Mouse (Mus musculus) lung, embryonic 16.5 days (tissue): Measurements from ENCODE around the gene Tle4. TPM values are rescaled to one million over a fixed set of nuclear protein-coding genes. Genes with fewer than 3 reads are reported as not detected.

Experiments used
- ATAC-seq: fragments of 200-750 bp; cut with Nextera tagmentation; 2 replicates; pipeline ENCODE4 v1.8.0; 2017; ENCODE audit warnings: low read depth, mild to moderate bottlenecking, moderate library complexity
- H3K27ac ChIP-seq: fragments of 300-500 bp; sonication (generic); 2 replicates; pipeline ENCODE4 v1.5.1; 2014; ENCODE audit warnings: mild to moderate bottlenecking, control low read depth, low read length
- H3K27me3 ChIP-seq: fragments of 300-500 bp; sonication (generic); 2 replicates; pipeline ENCODE4 v1.6.1; 2014; ENCODE audit warnings: low read depth, low read length, mixed read lengths; ENCODE audit not compliant: control insufficient read depth, insufficient read depth
- H3K36me3 ChIP-seq: fragments of 300-500 bp; sonication (generic); 2 replicates; pipeline ENCODE4 v1.6.1; 2014; ENCODE audit warnings: low read length; ENCODE audit not compliant: control insufficient read depth, insufficient read depth
- H3K4me1 ChIP-seq: fragments of 300-500 bp; sonication (generic); replicated peaks from 2 replicates; pipeline ENCODE4 v1.6.1; 2014; ENCODE audit warnings: low read length, mixed read lengths; ENCODE audit not compliant: control insufficient read depth, insufficient read depth
- H3K4me2 ChIP-seq: fragments of 300-500 bp; sonication (generic); 2 replicates; pipeline ENCODE4 v1.6.1; 2014; ENCODE audit warnings: low read depth, low read length, control low read depth
- H3K4me3 ChIP-seq: fragments of 300-500 bp; sonication (generic); 2 replicates; pipeline ENCODE4 v1.5.1; 2014; ENCODE audit warnings: mild to moderate bottlenecking, low read length, control low read depth
- H3K9ac ChIP-seq: fragments of 300-500 bp; sonication (generic); 2 replicates; pipeline ENCODE4 v1.6.1; 2014; ENCODE audit warnings: low read length, control low read depth
- H3K9me3 ChIP-seq: fragments of 300-500 bp; sonication (generic); 2 replicates; pipeline ENCODE4 v1.6.1; 2016; ENCODE audit warnings: low read length; ENCODE audit not compliant: control insufficient read depth
- WGBS: fragments of 180-500 bp; shearing (Covaris S2); extraction: QIAGEN DNeasy Blood & Tissue Kit; methylation state at CpG from one replicate; pipeline ENCODE4 v1.1.7; 2014; 5-methylcytosine and 5-hydroxymethylcytosine counted together
- polyA plus RNA-seq: library from polyadenylated mRNA; unstranded; fragments of >200 nt; fragmentation: Nextera tagmentation; extraction: Ambion mirVana; gene quantifications from 2 replicates; pipeline ENCODE4 v1.2.1, GENCODE M21; 2015

Gene Tle4
- polyA plus RNA-seq, 1 experiment from 2014 or later, result 12.3 TPM

- no peak for ATAC-seq
- 73% methylated on average over 1 of the region's 1 CpGs for WGBS
- H3K4me3 ChIP-seq, result no peak overlapping the region
- no peak overlapping the region for H3K27ac ChIP-seq
- H3K36me3 ChIP-seq, result no peaks in the 10 kb centered on the region
- H3K4me1 ChIP-seq, result no peaks in the 10 kb centered on the region
- no peaks in the 10 kb centered on the region for H3K27me3 ChIP-seq
- H3K9ac ChIP-seq, result no peak overlapping the region
- no peaks in the 10 kb centered on the region for H3K9me3 ChIP-seq
- H3K4me2 ChIP-seq, result no peak overlapping the region
Measured at GRCm38 (mm10) chr19:14516420-14516819, 81.4 kb downstream of the Tle4 start.

DNA sequence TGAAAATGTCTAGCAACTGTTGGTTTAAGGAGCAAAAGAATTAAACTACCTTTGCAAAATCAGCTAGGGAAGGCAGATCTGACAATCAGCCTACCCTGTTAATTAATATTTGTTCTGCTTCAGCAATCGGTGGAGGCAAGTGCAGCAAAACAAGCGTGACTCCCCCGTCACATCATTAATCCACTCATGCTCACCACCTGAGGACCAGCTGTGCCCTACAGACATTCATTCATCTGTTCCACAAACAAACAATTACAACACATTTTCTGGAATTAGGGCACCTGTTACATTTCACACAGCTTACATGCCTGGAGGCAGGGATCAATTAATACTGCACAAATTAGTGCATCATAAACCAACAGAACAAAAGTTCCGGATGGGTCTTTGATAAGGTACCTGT is 89.0 kb downstream of the Tle4 start:
- Histone ChIP-seq H3K4me3 (no peak overlapping the region), H3K9me3 (no peaks in the 10 kb centered on the region), H3K4me2 (no peak overlapping the region), H3K9ac (no peak overlapping the region), H3K36me3 (no peaks in the 10 kb centered on the region), H3K27ac (no peak overlapping the region), H3K27me3 (no peaks in the 10 kb centered on the region), H3K4me1 (no peaks in the 10 kb centered on the region)
- 69% methylated on average over 4 of the region's 4 CpGs for WGBS
- ATAC-seq, result no peak

DNA sequence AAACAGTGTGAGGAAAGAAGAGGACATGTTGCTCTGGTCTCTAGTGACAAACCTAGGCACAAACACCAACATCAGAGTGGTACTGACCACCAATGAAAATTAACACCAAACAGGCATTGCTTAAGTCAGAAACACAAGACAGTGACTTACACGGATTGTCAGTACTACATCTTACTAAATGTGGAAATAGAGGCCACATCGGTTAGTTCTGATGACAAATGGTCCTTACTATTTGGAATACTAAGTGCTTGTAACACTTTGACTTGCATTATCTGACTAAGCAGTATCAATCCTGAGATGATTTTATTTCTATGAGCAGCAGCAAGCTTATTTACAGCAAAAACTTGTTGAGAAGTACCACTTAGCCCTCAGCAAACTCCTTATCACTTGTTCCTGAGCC is 89.9 kb downstream of the Tle4 start:
- no peaks in the 10 kb centered on the region for H3K36me3 ChIP-seq
- no peaks in the 10 kb centered on the region for H3K4me1 ChIP-seq
- H3K27me3 ChIP-seq, result no peaks in the 10 kb centered on the region
- H3K27ac ChIP-seq, result no peak overlapping the region
- no peak overlapping the region for H3K9ac ChIP-seq
- no peak for ATAC-seq
- no peak overlapping the region for H3K4me2 ChIP-seq
- WGBS, result 59% methylated on average over 2 of the region's 2 CpGs
- no peak overlapping the region for H3K4me3 ChIP-seq
- H3K9me3 ChIP-seq, result no peaks in the 10 kb centered on the region

- Histone ChIP-seq H3K4me3 (no peak overlapping the region), H3K4me2 (no peak overlapping the region), H3K27me3 (no peaks in the 10 kb centered on the region), H3K36me3 (no peaks in the 10 kb centered on the region), H3K9me3 (no peaks in the 10 kb centered on the region), H3K27ac (no peak overlapping the region), H3K9ac (no peak overlapping the region), H3K4me1 (no peaks in the 10 kb centered on the region)
- 68% methylated on average over 3 of the region's 3 CpGs for WGBS
- ATAC-seq, result no peak
Measured at GRCm38 (mm10) chr19:14506875-14507670, 90.8 kb downstream of the Tle4 start.

DNA sequence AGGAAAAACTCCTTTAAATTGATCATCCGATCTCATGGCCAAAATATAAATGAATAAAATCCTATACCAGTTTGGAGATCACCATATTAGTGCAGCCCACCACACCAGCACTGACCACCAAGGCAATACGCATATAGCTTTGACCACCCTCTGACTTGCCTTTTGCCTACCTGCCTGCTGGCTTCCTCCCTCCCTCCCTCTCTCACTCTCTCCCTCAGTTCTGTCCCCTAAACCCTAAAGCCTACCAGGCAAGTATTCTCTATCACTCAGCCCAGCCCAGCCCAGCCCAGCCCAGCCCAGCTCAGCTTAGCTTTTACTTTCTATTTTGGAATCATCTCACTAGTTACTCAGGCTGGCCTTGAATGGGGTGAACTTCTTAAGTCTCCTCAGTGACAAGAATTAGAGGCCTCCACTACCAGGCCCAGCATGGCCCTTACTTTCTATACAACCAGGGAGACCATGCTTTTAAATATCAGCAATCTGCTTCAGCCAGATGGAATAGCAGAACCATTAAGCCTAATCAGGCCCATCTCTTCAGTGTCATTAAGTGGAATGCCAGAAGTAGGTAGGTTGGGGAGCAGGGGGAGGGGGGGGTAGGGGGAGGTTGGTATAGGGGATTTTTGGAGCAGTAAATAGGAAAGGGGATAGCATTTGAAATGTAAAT is 91.8 kb downstream of the Tle4 start:
- Histone ChIP-seq H3K4me1 (no peaks in the 10 kb centered on the region), H3K27ac (no peak overlapping the region), H3K4me2 (no peak overlapping the region), H3K9ac (no peak overlapping the region), H3K9me3 (no peaks in the 10 kb centered on the region), H3K4me3 (no peak overlapping the region), H3K27me3 (no peaks in the 10 kb centered on the region), H3K36me3 (no peaks in the 10 kb centered on the region)
- WGBS, result 96% methylated on average over 2 of the region's 2 CpGs
- ATAC-seq, result no peak

DNA sequence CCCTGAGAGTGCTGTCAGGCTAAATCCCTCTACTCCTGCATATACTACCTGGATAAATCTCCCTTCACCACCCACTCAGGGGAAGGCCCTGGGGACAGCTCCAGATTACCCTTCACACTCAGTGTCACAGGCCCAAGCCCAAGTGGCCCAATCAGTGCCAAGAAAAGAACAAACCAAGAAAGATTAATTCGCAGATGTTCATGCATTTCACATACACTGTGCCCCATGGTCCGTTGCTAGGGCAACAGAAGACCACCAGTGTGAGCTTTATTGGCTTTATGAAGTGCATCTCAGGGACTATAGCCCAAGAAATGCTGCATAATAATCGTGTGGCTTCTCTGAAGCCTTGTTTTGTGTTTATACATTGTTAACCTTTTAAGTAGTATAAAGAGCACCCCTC is 92.5 kb downstream of the Tle4 start:
- Histone ChIP-seq H3K9ac (no peak overlapping the region), H3K4me1 (no peaks in the 10 kb centered on the region), H3K27me3 (no peaks in the 10 kb centered on the region), H3K27ac (no peak overlapping the region), H3K4me2 (no peak overlapping the region), H3K4me3 (no peak overlapping the region), H3K36me3 (no peaks in the 10 kb centered on the region), H3K9me3 (no peaks in the 10 kb centered on the region)
- 77% methylated on average over 3 of the region's 3 CpGs for WGBS
- no peak for ATAC-seq

GRCm38 (mm10) chr19:14503862-14504261 is 94.0 kb downstream of the Tle4 start:
- no peak for ATAC-seq
- 66% methylated on average over 6 of the region's 6 CpGs for WGBS
- Histone ChIP-seq H3K4me3 (no peak overlapping the region), H3K27me3 (no peaks in the 10 kb centered on the region), H3K9me3 (no peaks in the 10 kb centered on the region), H3K36me3 (no peaks in the 10 kb centered on the region), H3K4me2 (no peak overlapping the region), H3K4me1 (no peaks in the 10 kb centered on the region), H3K9ac (no peak overlapping the region), H3K27ac (no peak overlapping the region)

GRCm38 (mm10) chr19:14502234-14502633 is 95.6 kb downstream of the Tle4 start:
- no peak overlapping the region for H3K4me3 ChIP-seq
- no peaks in the 10 kb centered on the region for H3K4me1 ChIP-seq
- ATAC-seq, result no peak
- no peak overlapping the region for H3K4me2 ChIP-seq
- H3K27ac ChIP-seq, result no peak overlapping the region
- WGBS, result 39% methylated on average over 7 of the region's 7 CpGs
- no peaks in the 10 kb centered on the region for H3K27me3 ChIP-seq
- no peak overlapping the region for H3K9ac ChIP-seq
- no peaks in the 10 kb centered on the region for H3K9me3 ChIP-seq
- no peaks in the 10 kb centered on the region for H3K36me3 ChIP-seq

GRCm38 (mm10) chr19:14499835-14500425 is 97.9 kb downstream of the Tle4 start:
- no peak for ATAC-seq
- no peaks in the 10 kb centered on the region for H3K9me3 ChIP-seq
- H3K4me3 ChIP-seq, result no peak overlapping the region

More at GRCm38 (mm10) chr19:14499835-14500425, 97.9 kb downstream of the Tle4 start:
- no peak overlapping the region for H3K9ac ChIP-seq
- no peaks in the 10 kb centered on the region for H3K27me3 ChIP-seq
- H3K27ac ChIP-seq, result no peak overlapping the region
- WGBS, result 18% methylated on average over 3 of the region's 3 CpGs
- H3K4me2 ChIP-seq, result no peak overlapping the region
- H3K4me1 ChIP-seq, result no peaks in the 10 kb centered on the region
- H3K36me3 ChIP-seq, result no peaks in the 10 kb centered on the region
